Mouse (Mus musculus) midbrain, embryonic 15.5 days (tissue): ENCODE measurements around the gene Oxgr1. TPM values are rescaled to one million over a fixed set of nuclear protein-coding genes. Genes with fewer than 3 reads are reported as not detected.
"Not testable (repeated sequence)": the region's sequence is repeated elsewhere in the genome, so short reads cannot be mapped to it uniquely, and the experiment has no call there.

ENCODE experiments used
- ATAC-seq: fragments of 200-750 bp; cut with Nextera tagmentation; replicated peaks from 2 replicates; pipeline ENCODE4 v1.8.0; 2017; ENCODE audit warnings: moderate TSS enrichment
- H3K27ac ChIP-seq: fragments of 300-500 bp; sonication (generic); 2 replicates; pipeline ENCODE4 v1.5.1; 2015; ENCODE audit warnings: mild to moderate bottlenecking, inconsistent platforms
- H3K27me3 ChIP-seq: fragments of 300-500 bp; sonication (generic); replicated peaks from 2 replicates; pipeline ENCODE4 v1.6.1; 2015; ENCODE audit warnings: inconsistent platforms
- H3K36me3 ChIP-seq: fragments of 300-500 bp; sonication (generic); replicated peaks from 2 replicates; pipeline ENCODE4 v1.6.1; 2015; ENCODE audit warnings: inconsistent platforms
- H3K4me1 ChIP-seq: fragments of 300-500 bp; sonication (generic); 2 replicates; pipeline ENCODE4 v1.6.1; 2015; ENCODE audit warnings: inconsistent platforms
- H3K4me2 ChIP-seq: fragments of 300-500 bp; sonication (generic); 2 replicates; pipeline ENCODE4 v1.6.1; 2015; ENCODE audit warnings: inconsistent platforms, mild to moderate bottlenecking, moderate library complexity
- H3K4me3 ChIP-seq: fragments of 300-500 bp; sonication (generic); 2 replicates; pipeline ENCODE4 v1.5.1; 2015; ENCODE audit warnings: mild to moderate bottlenecking, inconsistent platforms
- H3K9ac ChIP-seq: fragments of 300-500 bp; sonication (generic); 2 replicates; pipeline ENCODE4 v1.6.1; 2015; ENCODE audit warnings: mild to moderate bottlenecking, inconsistent platforms
- H3K9me3 ChIP-seq: fragments of 300-500 bp; sonication (generic); 2 replicates; pipeline ENCODE4 v1.6.1; 2016; ENCODE audit warnings: inconsistent platforms
- WGBS: fragments of 180-500 bp; shearing (Covaris S2); methylation state at CpG from one replicate; pipeline ENCODE4 v1.1.7; 2015; ENCODE audit warnings: mixed read lengths; 5-methylcytosine and 5-hydroxymethylcytosine counted together
- polyA plus RNA-seq: library from polyadenylated mRNA; unstranded; fragments of >200 nt; fragmentation: Nextera tagmentation; extraction: Ambion mirVana; gene quantifications from 2 replicates; pipeline ENCODE4 v1.2.1, GENCODE M21; 2015

The Oxgr1 gene
- polyA plus RNA-seq, 1 experiment from 2014 or later: 0.04 TPM

DNA sequence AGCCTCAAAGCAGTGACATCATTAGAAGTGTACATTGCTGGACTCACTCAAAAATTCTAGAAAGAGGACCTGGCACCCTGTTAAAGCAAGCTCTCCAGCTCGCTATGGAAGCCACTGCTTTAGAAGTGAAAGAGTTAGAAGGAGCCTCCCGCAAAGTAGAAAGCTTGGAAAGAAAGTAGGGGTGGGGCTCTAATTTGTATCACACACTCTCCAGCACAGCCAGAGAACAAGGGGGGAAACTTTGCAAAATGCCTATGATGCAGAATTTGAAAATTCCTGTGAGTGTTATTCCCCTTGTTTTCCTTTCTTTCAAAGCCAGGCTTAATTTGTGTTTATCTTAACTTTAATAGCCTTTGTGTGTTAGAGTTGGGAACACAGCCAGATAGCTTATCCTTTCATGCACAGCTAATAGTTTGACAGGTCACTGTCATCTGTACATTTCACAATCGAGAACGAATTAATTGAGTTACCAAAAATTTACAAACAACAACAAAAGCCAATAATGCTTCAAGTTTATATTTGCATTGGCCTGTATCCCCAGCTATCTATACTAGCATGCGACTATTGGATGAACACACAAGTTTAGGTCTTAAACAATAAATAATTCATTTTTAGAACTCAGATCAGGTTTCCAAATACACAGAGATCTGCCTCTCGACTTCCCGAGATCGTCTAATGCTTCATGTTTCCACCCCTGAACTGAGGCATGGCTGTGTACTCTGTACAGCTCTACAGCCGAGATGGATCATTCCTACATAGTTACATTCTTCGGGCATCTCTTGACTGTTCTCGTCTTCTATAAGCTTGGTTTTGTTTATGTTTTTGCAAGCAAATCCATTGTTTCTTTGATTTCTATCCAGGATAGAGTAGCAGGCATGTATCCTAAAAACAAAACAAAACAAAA is 32.0 kb downstream of the Oxgr1 start:
- Histone ChIP-seq H3K27ac (no peak overlapping the region), H3K27me3 (no peaks in the 10 kb centered on the region), H3K9me3 (no peaks in the 10 kb centered on the region), H3K9ac (no peak overlapping the region), H3K4me2 (no peak overlapping the region), H3K36me3 (no peaks in the 10 kb centered on the region), H3K4me3 (no peak overlapping the region), H3K4me1 (no peaks in the 10 kb centered on the region)
- WGBS: 83% methylated on average over 11 of the region's 11 CpGs
- no peak for ATAC-seq

DNA sequence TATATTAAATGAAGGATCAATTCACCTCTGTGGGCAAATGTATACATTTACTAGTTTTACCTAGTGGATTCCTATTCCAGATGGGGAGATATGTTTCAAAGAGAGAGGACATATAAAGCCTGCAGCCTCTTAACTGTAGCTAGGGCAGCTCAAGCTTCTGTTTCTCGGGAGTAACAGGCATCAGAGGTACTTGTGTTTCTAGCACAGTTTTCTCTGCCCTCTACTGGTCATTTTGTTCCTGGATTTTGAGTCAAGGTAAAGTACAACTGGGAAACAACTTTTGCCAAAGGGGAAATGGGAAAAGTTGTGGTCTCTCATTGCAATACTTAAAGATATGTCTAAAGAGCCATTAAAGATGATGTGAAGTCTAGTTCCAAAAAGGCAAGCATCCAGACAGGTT is 37.1 kb downstream of the Oxgr1 start:
- Histone ChIP-seq H3K36me3 (no peaks in the 10 kb centered on the region), H3K4me1 (no peaks in the 10 kb centered on the region), H3K4me2 (no peak overlapping the region), H3K27me3 (no peaks in the 10 kb centered on the region), H3K9ac (no peak overlapping the region), H3K27ac (no peak overlapping the region), H3K4me3 (no peak overlapping the region), H3K9me3 (no peaks in the 10 kb centered on the region)
- 17% methylated on average over 1 of the region's 1 CpGs for WGBS
- no peak for ATAC-seq

DNA sequence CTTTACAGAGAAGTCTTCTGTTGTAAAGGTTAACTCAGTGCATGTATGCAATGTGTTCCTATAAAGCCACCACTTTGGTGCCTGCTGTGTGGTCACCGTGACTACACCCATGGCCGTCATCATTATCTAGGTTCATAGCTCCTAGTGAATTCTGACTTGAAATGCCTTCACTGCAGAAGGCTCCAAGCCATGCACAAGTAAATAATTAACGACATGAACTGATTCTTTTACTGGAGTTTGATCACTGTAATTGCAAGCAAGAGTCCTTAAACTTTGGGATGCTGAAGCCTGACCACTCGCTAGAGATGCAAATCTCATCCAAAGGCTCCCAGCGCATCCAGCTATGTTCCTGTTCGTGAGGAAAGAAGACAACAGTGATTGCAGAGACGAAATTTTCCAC is 38.6 kb downstream of the Oxgr1 start:
- Histone ChIP-seq H3K4me1 (no peaks in the 10 kb centered on the region), H3K27ac (no peak overlapping the region), H3K4me2 (no peak overlapping the region), H3K36me3 (no peaks in the 10 kb centered on the region), H3K4me3 (no peak overlapping the region), H3K9ac (no peak overlapping the region), H3K27me3 (no peaks in the 10 kb centered on the region), H3K9me3 (no peaks in the 10 kb centered on the region)
- ATAC-seq: no peak
- 90% methylated on average over 7 of the region's 7 CpGs for WGBS

DNA sequence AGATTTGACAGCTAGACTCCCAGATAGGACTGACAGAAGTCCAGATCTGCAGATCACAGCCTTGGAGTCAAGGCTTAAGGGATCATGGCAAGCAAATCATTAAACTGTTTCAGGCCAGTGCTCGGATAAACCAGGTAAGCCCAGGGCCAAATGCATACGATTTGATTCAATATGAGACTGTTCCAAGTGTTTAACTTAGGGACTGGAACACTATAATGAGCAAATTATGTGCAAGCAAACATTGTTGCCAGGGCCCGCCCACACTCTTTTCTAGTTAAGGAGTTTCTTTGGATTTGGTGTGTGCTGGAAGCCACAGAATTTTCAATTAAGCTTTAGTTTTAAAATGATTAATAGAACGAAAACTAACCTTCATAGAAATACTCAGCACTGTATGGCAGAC is 39.6 kb downstream of the Oxgr1 start:
- 83% methylated on average over 4 of the region's 4 CpGs for WGBS
- ATAC-seq: no peak
- H3K36me3 ChIP-seq: no peaks in the 10 kb centered on the region
- no peaks in the 10 kb centered on the region for H3K9me3 ChIP-seq
- H3K27ac ChIP-seq: no peak overlapping the region
- no peak overlapping the region for H3K4me3 ChIP-seq
- no peaks in the 10 kb centered on the region for H3K4me1 ChIP-seq
- no peaks in the 10 kb centered on the region for H3K27me3 ChIP-seq
- H3K4me2 ChIP-seq: no peak overlapping the region
- H3K9ac ChIP-seq: no peak overlapping the region

DNA sequence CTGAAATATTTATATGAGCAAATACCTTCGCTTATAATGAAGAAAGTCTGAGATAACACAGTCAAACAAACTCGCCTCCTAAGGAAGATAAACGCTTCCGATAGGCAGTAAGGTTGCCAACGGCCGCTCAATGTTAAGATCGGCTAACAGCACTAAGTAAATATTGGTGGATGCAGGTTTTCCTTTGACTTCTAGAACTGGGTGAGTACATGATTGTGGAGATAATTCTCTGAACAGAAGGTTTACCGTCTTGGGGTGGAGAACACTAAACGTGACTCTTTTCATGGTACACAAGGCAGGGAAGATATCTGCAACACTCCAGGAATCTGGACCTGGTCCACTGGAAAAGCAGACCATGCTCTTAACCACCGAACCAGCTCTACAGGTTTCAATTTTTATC is 52.6 kb downstream of the Oxgr1 start:
- H3K9me3 ChIP-seq: no peaks in the 10 kb centered on the region
- no peak overlapping the region for H3K27ac ChIP-seq
- H3K27me3 ChIP-seq: no peaks in the 10 kb centered on the region
- no peak overlapping the region for H3K9ac ChIP-seq
- ATAC-seq: no peak
- H3K36me3 ChIP-seq: no peaks in the 10 kb centered on the region
- no peaks in the 10 kb centered on the region for H3K4me1 ChIP-seq
- WGBS: 93% methylated on average over 10 of the region's 10 CpGs
- H3K4me2 ChIP-seq: no peak overlapping the region
- H3K4me3 ChIP-seq: no peak overlapping the region

DNA sequence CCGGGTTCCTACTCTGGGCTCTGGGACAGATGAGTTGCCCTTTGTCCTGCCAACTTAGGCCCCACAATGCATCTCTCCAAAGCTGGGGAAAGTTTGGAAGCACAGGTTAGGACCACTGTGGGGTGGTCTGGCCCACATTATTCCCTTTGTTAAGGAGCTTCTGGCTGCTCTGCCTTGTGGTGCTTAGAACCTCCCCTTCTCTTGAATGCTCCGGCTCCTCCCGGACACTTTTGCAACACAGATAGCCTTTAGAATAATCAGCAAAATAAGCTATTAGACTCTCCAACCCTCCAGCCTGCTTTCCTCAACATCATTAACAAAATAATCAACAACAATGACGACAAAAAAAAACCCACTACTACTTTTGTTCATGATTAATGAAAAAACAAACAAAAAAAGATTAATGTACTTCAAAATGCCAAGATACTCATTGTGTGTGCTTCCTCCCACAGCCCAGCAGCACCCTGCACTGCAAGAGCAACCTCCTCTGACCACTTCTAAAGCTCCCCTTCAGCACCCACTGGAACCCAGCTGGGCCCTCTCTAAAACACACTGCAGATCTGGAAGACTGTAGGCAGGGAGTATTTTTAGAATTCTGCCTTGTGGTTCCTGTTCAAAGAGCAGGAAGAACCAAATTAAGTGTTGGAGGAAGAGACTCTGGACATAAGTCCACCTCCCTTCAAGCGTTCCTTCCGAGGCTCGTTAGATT is 53.1 kb downstream of the Oxgr1 start:
- Histone ChIP-seq H3K9me3 (no peaks in the 10 kb centered on the region), H3K4me1 (no peaks in the 10 kb centered on the region), H3K4me2 (no peak overlapping the region), H3K27me3 (no peaks in the 10 kb centered on the region), H3K4me3 (no peak overlapping the region), H3K36me3 (no peaks in the 10 kb centered on the region), H3K9ac (no peak overlapping the region), H3K27ac (no peak overlapping the region)
- WGBS: 77% methylated on average over 7 of the region's 7 CpGs
- no peak for ATAC-seq

DNA sequence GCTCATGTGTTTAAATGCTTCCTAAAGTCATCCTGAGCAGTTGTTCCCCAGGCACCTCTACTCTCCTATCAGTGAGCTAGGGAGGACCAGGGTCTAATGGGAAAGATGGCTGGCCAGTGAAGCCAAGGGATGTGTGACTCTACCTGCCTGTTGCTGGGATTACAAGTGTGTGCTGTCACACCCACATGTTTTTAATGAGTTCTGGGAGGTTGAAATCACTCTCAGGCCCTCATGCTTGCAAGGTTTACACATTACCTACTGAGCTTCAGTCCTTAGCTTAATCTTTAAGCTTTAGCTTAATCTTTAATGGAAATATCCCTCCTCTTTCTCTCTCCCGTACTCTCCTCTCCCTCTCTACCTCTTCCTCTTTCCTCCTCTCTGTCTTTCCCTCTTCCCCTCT is 55.0 kb downstream of the Oxgr1 start:
- Histone ChIP-seq H3K36me3 (no peaks in the 10 kb centered on the region), H3K4me1 (no peaks in the 10 kb centered on the region), H3K9me3 (no peaks in the 10 kb centered on the region), H3K9ac (no peak overlapping the region), H3K27me3 (no peaks in the 10 kb centered on the region), H3K27ac (no peak overlapping the region), H3K4me3 (no peak overlapping the region), H3K4me2 (no peak overlapping the region)
- no peak for ATAC-seq
- WGBS: 52% methylated on average over 1 of the region's 1 CpGs

DNA sequence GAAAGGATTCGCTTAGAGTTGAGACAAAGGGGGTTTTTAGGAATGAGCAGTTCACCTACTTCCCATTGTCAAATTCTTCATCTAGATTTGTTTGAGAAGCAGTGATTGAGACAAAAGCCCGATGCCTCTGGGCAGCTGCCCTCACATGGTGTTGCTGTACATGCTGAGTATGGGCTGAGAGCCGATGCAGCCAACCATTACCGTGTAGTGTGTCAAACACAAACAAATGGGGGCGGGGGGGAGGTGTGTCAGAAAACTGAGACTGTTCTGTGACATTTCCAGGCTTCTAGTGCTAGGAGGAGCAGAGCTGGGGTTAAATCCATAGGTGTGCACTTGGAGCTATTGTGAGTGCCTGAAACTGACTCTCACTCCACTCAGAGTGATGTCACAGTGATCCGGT is 55.5 kb downstream of the Oxgr1 start:
- ATAC-seq: no peak
- Histone ChIP-seq H3K9me3 (no peaks in the 10 kb centered on the region), H3K4me2 (no peak overlapping the region), H3K4me3 (no peak overlapping the region), H3K27ac (no peak overlapping the region), H3K4me1 (no peaks in the 10 kb centered on the region), H3K27me3 (no peaks in the 10 kb centered on the region), H3K9ac (no peak overlapping the region), H3K36me3 (no peaks in the 10 kb centered on the region)
- WGBS: 85% methylated on average over 6 of the region's 6 CpGs

DNA sequence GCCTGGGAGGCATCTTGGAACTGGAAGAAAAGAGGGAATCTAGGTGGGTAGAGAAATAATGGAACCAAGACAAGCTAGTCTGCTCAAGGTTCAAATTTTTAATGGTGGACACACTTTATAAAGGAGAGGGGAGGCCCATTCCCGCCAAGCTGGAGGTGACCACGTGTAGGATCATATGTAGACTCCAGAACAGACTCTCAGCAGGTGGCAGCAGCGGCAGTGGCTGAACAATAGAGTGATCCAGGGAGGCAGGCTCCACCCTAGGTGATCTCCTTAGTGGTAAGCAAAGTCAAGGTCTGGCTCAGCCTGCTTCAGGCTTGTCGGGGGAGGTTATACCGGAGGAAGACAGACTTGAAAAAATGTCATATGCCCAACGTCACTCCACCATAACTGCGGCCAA is 55.9 kb downstream of the Oxgr1 start:
- H3K4me3 ChIP-seq, H3K9me3 ChIP-seq, H3K9ac ChIP-seq, H3K27me3 ChIP-seq, H3K4me1 ChIP-seq, ATAC-seq, H3K4me2 ChIP-seq, H3K27ac ChIP-seq, H3K36me3 ChIP-seq: not testable (repeated sequence)
- 82% methylated on average over 7 of the region's 7 CpGs for WGBS

DNA sequence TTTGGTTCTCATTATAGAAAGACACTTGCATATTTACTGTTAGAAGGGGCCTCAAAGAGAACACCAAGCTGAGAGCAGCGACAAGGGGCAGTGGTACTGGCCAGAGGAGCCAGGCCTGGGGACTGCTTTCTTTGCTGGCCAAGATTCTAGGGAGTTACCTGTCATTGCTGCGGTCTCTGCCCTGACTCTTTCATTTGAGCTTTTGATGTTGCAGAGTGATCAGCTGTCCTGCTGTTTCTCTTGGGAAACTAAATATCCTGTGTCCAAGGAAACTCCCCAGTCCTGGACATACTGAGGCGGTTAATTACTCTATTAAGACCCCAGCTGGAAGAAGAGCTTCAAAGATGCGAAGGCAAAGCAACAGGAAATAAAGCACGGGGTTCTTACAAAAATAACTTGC is 60.9 kb downstream of the Oxgr1 start:
- Histone ChIP-seq H3K27ac (no peak overlapping the region), H3K4me1 (no peaks in the 10 kb centered on the region; the same call in 1 of the 2 replicates), H3K27me3 (no peaks in the 10 kb centered on the region), H3K9me3 (no peaks in the 10 kb centered on the region), H3K9ac (no peak overlapping the region), H3K4me3 (no peak overlapping the region), H3K4me2 (no peak overlapping the region), H3K36me3 (no peaks in the 10 kb centered on the region)
- ATAC-seq: no peak
- 18% methylated on average over 5 of the region's 5 CpGs for WGBS

DNA sequence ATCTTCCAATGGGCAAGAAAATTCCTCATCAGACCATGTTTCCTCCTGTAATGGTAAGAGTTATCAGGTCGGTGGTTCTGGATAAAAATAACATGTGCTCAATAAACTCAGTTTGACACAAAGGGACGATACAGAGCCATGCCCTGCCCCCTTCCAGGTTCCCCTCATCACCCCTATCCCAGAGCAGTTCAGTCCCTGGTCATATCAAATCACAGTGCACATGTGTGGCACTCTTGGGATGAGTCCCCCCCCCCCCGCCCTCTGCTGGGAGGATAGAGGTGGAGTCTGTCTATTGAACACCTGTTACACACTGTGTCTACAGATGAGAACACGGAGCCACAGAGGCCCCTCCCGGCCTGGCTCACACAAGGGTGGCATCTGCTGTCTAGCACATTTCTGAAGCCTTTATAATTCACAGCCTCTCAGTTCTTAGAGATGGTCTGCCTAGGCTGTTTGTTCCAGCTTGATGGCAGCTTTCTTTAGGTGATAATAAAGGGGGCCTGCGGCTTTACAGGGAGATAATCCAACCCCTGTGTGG is 61.5 kb downstream of the Oxgr1 start:
- 0 out of 2 replicates have a peak, but pooled peaks have one; percentile 27 for ATAC-seq
- WGBS: 34% methylated on average over 6 of the region's 6 CpGs
- no peaks in the 10 kb centered on the region for H3K27me3 ChIP-seq
- no peak overlapping the region for H3K27ac ChIP-seq
- no peak overlapping the region for H3K4me2 ChIP-seq
- H3K9me3 ChIP-seq: no peaks in the 10 kb centered on the region
- no peak overlapping the region for H3K4me3 ChIP-seq
- no peaks in the 10 kb centered on the region for H3K36me3 ChIP-seq
- no peak overlapping the region for H3K9ac ChIP-seq
- no peaks in the 10 kb centered on the region; the same call in 1 of the 2 replicates for H3K4me1 ChIP-seq
